Mouse (Mus musculus) liver, adult 2 months (tissue): ENCODE data around the gene Selenof. TPM values are rescaled to one million over a fixed set of nuclear protein-coding genes. Genes with fewer than 3 reads are reported as not detected.

Source experiments
- DNase-seq: peaks from one replicate; pipeline ENCODE4 v3.0.0-alpha.2; 2011; ENCODE audit warnings: low read depth, low spot score; ENCODE audit errors: extremely low read depth
- H3K27ac ChIP-seq: fragments of 200-500 bp; replicated peaks from 2 replicates; pipeline ENCODE4 v1.5.1; 2012; ENCODE audit warnings: low read depth, mild to moderate bottlenecking, control low read depth, inconsistent platforms, low read length; ENCODE audit not compliant: insufficient read depth
- H3K27me3 ChIP-seq: fragments of 200-500 bp; 2 replicates; pipeline ENCODE4 v1.6.1; 2012; ENCODE audit warnings: mild to moderate bottlenecking, moderate library complexity, low read length, inconsistent platforms; ENCODE audit not compliant: control insufficient read depth, insufficient read depth
- H3K36me3 ChIP-seq: fragments of 200-500 bp; 2 replicates; pipeline ENCODE4 v1.6.1; 2012; ENCODE audit warnings: low read length, inconsistent platforms; ENCODE audit not compliant: control insufficient read depth, insufficient read depth
- H3K4me1 ChIP-seq: fragments of 200-500 bp; 2 replicates; pipeline ENCODE4 v1.6.1; 2011; ENCODE audit warnings: low read length; ENCODE audit not compliant: control insufficient read depth, insufficient read depth
- H3K4me3 ChIP-seq: fragments of 200-500 bp; 2 replicates; pipeline ENCODE4 v1.5.1; 2011; ENCODE audit warnings: low read depth, mild to moderate bottlenecking, control low read depth, low read length, moderate library complexity; ENCODE audit not compliant: insufficient read depth
- H3K79me2 ChIP-seq: fragments of 200-500 bp; 2 replicates; pipeline ENCODE4 v1.6.1; 2012; ENCODE audit warnings: inconsistent platforms, mild to moderate bottlenecking, low read length, moderate library complexity; ENCODE audit not compliant: control insufficient read depth, insufficient read depth
- H3K9ac ChIP-seq: fragments of 200-500 bp; 2 replicates; pipeline ENCODE4 v1.6.1; 2012; ENCODE audit warnings: low read depth, mild to moderate bottlenecking, control low read depth, inconsistent platforms, low read length
- CTCF ChIP-seq: fragments of 200-500 bp; IDR thresholded peaks from 2 replicates; pipeline ENCODE4 v1.5.1; 2011; ENCODE audit warnings: low read depth, low read length, control low read depth
- POLR2A ChIP-seq: fragments of 200-500 bp; IDR thresholded peaks from 2 replicates; pipeline ENCODE4 v1.6.1; 2011; ENCODE audit warnings: low read length, control low read depth; ENCODE audit not compliant: insufficient read depth; ENCODE audit errors: extremely low read depth
- WGBS: fragments of 180-500 bp; shearing (Covaris S2); methylation state at CpG from one replicate; pipeline ENCODE4 v1.1.7; 2018; 5-methylcytosine and 5-hydroxymethylcytosine counted together
- polyA plus RNA-seq: library from polyadenylated mRNA; depleted of rRNA; stranded (reverse); fragments of >200 nt; gene quantifications from 2 replicates; pipeline ENCODE4 v1.2.3, GENCODE M21; 2012
- total RNA-seq: library from RNA; depleted of rRNA; stranded (reverse); fragments of >200 nt; gene quantifications from 2 replicates; pipeline ENCODE4 v1.2.3, GENCODE M21; 2014

Selenof gene
- total and polyA plus RNA-seq, 2 experiments, result 176 to 385 TPM

DNA sequence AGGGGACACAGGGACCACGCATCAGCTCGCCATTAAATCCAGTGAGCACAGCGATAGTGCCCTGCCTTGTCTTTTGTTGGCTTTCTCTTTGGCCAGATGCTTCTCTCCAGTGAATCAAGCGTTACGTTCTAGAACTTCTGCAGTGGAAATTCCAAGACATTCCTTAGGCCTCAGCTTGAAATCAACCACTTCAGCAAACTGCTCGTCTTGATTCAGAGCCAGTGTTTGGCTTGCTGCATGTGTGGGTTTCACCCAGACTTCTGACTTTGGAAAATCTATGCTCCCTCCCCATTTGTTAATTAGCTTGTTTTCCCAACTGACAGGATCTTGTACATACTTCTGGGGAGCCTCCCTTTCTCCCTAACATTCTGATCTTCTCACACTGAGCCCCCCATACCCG, 16.6 kb downstream of the Selenof start:
- Histone ChIP-seq H3K4me1 (peaks cover 22% of the 10 kb centered on the region), H3K4me3 (no peak overlapping the region), H3K36me3 (peaks cover 10% of the 10 kb centered on the region), H3K79me2 (peaks cover 29% of the 10 kb centered on the region; the same call in 1 of the 2 replicates), H3K9ac (no peak overlapping the region), H3K27ac (no peak overlapping the region), H3K27me3 (no peaks in the 10 kb centered on the region)
- no peak for DNase-seq
- WGBS, result 80% methylated on average over 7 of the region's 7 CpGs
- TF ChIP-seq POLR2A (no peak), CTCF (no peak)

DNA sequence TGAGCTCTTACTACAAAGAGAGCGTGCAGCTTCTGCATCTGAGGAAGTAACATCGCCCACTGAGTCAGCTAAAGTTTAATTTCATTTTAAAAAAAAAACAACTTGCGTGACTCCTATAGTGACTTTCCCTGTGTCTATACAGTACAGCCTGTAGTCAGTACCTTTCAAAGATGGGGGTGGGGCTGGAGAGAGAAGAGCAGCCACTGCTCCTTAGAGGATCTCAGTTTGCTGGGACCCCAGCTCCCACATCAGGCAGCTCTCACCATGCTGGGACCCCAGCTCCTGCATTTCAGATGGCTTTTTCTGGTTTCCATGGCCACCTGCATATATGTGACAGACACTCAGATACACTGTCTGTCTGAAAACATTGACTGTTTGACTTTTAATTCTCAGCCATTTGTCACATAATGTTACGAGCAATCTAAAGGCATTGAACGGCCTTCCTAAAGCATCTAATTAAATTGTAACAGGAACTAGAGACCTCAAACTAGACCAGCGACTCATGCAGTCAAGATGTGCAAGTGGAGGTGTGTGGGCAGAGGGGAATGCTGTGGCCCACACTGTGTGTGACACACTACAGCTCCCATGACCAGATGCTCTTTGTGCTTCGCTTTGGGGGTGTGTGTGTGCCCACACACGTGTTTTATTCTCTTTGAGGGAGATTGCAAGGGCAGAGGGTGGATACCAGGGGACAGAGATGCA, 19.2 kb downstream of the Selenof start:
- H3K36me3 ChIP-seq, result peaks cover 16% of the 10 kb centered on the region

DNA sequence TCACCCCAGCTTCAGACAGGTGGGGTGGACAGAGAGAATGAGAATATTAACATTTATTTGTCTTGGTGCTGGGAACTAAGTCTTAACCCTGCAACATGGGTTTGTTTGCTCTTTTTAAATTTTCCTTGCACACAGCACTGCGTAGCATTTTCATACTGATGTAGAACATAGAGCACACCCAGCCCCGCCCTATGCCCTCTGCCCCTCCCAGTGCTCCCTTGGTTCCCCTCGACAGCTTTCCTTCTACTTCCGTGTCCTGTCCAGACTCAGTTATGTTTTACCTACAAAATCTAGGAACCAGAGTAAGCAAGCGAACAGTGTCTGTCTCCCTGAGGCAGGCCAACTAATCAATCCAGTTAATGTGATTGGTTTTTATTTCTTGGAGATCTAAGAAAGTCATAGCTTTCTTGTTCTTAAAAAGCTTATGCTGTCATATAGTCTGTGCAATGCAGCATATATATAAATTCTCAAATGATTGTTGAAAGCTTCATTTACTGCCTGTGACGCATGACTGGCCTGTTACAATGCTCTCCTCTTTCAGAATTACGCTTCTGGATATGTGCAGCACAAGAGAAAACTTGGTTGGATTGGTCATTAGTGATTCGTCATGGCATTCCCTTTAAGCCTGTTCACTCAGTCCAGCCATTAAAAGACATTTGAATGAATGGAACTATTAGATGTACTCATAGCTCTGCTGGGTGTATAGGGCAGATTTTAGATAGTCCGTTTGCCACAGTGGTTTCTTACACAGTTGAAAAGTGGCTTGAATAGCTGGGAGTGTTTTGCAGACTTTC, 23.1 kb downstream of the Selenof start:
- DNase-seq, result no peak
- peaks cover 13% of the 10 kb centered on the region; the same call in 1 of the 2 replicates for H3K79me2 ChIP-seq
- no peak overlapping the region for H3K9ac ChIP-seq
- WGBS, result 92% methylated on average over 9 of the region's 9 CpGs
- no peaks in the 10 kb centered on the region for H3K4me1 ChIP-seq
- no peak overlapping the region for H3K4me3 ChIP-seq
- TF ChIP-seq CTCF (no peak), POLR2A (no peak)
- H3K27me3 ChIP-seq, result no peaks in the 10 kb centered on the region
- H3K27ac ChIP-seq, result no peak overlapping the region
- peaks cover 37% of the 10 kb centered on the region for H3K36me3 ChIP-seq

More for the DNA sequence above, 19.2 kb downstream of the Selenof start:
- Histone ChIP-seq H3K4me1 (peaks cover 16% of the 10 kb centered on the region), H3K27me3 (no peaks in the 10 kb centered on the region), H3K79me2 (peaks cover 25% of the 10 kb centered on the region; the same call in 1 of the 2 replicates), H3K9ac (no peak overlapping the region), H3K27ac (no peak overlapping the region), H3K4me3 (no peak overlapping the region)
- no peak for TF ChIP-seq POLR2A
- no peak for TF ChIP-seq CTCF
- no peak for DNase-seq
- whole genome bisulfite sequencing, result 91% methylated on average over 8 of the region's 8 CpGs

DNA sequence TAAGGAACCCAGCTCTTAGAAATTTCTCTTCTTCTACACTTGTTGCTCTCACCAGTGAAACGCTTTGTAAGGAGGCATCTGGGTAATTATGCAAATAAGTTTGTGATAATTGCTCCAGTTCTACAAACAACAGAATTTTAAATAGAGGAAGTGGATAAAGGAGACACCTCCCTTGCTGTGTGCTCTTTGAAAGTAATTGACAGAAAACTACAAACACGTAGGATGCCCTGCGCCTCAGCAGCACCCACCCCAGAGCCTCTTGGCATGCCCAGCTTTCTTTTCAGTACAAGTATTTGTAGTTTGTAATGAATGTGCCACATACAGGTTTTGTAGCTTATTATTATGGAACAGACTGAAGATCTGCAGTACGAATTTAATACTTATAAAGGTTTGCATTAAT, 27.0 kb downstream of the Selenof start:
- DNase-seq, result no peak
- Histone ChIP-seq H3K4me1 (no peaks in the 10 kb centered on the region), H3K4me3 (no peak overlapping the region), H3K27me3 (no peaks in the 10 kb centered on the region), H3K27ac (no peak overlapping the region), H3K36me3 (peaks cover 29% of the 10 kb centered on the region), H3K9ac (no peak overlapping the region), H3K79me2 (peaks cover 1% of the 10 kb centered on the region; the same call in 1 of the 2 replicates)
- 92% methylated on average over 4 of the region's 4 CpGs for WGBS
- TF ChIP-seq CTCF (no peak), POLR2A (no peak)

GRCm38 (mm10) chr3:144597790-144598467, 27.8 kb downstream of the Selenof start:
- Histone ChIP-seq H3K79me2 (no peaks in the 10 kb centered on the region; the same call in 1 of the 2 replicates), H3K27ac (no peak overlapping the region), H3K9ac (no peak overlapping the region), H3K27me3 (no peaks in the 10 kb centered on the region), H3K36me3 (peaks cover 27% of the 10 kb centered on the region), H3K4me1 (no peaks in the 10 kb centered on the region), H3K4me3 (no peak overlapping the region)
- TF ChIP-seq POLR2A (no peak), CTCF (no peak)
- WGBS, result 85% methylated on average over 12 of the region's 12 CpGs
- DNase-seq, result no peak
